Mouse (Mus musculus): ENCODE results near the gene Nol9. TPM values are rescaled to one million over a fixed set of nuclear protein-coding genes. Genes with fewer than 3 reads are reported as not detected.
"Not testable (repeated sequence)": the region's sequence is repeated elsewhere in the genome, so short reads cannot be mapped to it uniquely, and the experiment has no call there.

Gene Nol9
- total RNA-seq, 2 experiments from 2014 or later, result 32.0 to 33.1 TPM

DNA sequence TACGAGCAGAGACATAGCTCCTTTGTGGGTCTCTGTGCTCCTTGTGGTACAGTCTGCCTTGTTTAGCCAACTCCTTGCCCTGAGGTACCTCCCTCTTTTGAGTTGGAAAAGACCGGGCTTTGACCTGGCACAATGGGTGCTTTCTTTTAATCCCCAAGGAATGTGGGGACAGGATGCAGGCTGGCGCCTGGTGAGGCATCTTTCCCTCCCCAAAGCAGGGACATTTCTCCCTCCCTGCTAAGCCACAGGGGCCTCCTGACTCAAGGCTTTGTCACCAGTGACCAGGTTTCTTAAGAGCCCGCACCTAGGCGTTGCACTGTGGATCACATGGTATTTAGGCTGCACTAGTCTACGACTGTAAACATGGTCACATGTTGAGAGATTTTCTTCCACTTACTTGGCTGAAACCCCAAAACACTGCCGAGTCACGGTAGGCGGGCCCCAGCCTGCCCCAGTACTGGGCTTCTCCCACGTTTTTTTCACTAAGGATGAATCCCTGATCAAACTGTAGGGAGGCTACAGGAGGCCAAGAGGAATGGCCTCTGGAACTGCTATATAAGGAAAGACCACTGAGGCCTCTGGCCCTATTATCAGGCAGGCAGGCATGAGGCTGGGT, 28.9 kb upstream of the Nol9 start:
- no peak for DNase-seq
- intact Hi-C loops (cut with DNase I), result no loop called here

DNA sequence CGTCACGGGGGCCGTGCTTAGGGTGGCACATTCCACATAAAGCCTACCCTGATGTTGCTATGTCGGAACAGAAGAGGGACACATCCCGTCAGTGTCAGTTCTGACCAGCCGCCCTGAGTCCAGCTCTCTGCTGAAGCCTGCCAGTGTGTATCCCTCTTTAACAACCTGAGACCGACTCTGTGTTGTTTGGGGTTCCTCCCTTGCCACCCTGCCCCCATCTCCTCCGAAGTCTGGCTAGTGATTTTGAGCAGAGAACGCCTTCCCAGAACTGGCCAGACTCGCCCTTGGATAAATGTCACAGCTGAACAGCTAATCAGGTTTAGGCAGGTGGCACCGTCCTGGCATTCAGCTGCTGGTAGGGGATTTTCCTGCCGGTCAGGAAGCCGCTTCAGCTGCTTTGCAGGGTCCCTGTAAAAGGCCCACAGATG, 28.4 kb upstream of the Nol9 start:
- intact Hi-C loops (cut with DNase I), result no loop called here
- no peak for DNase-seq

DNA sequence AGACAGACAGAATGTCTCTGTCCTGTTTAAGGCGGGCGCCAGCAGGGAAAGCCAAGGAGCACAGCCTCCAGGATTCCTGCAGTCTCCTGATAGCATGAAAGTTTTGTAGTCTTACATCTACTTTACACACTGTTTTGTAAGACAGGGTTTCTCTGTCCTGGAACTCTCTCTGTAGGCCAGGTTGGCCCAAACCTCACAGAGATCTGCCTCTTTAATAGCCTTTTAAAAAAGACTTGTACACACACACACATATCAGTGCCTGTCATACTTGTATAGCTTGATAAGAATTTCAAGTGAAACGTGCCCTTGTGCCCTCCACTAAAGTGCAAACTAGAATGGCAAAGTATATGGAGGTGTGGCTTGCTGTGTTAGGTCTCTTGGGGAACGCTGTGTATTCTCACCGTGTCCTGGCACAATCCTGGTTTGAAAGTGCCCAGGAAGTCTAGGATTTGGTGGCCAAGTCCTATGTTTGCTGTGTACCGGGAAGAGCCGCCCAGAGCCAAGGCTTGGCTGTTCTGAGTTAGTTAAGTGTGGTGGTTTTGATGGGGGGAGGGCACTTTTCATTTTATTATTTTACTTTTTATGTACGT, 27.9 kb upstream of the Nol9 start:
- intact Hi-C loops (cut with DNase I), result no loop called here
- no peak for DNase-seq

DNA sequence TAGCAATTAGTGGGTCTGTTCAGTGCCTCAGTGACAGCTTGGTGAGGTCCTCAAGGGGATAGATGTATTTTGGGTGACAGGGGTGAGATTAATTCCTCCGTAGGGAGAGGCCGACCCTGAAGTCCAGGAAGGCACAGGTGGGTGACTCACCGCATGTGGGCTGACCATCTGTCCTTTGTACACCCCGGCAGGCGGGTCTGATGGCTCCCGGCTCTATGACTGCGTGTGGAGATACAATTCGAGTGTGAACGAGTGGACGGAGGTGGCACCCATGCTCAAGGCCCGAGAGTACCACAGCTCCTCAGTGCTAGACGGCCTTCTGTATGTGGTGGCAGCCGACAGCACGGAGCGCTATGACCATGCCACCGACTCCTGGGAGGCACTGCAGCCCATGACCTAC, 27.0 kb upstream of the Nol9 start:
- intact Hi-C loops (cut with DNase I), result no loop called here
- DNase-seq, result no peak

DNA sequence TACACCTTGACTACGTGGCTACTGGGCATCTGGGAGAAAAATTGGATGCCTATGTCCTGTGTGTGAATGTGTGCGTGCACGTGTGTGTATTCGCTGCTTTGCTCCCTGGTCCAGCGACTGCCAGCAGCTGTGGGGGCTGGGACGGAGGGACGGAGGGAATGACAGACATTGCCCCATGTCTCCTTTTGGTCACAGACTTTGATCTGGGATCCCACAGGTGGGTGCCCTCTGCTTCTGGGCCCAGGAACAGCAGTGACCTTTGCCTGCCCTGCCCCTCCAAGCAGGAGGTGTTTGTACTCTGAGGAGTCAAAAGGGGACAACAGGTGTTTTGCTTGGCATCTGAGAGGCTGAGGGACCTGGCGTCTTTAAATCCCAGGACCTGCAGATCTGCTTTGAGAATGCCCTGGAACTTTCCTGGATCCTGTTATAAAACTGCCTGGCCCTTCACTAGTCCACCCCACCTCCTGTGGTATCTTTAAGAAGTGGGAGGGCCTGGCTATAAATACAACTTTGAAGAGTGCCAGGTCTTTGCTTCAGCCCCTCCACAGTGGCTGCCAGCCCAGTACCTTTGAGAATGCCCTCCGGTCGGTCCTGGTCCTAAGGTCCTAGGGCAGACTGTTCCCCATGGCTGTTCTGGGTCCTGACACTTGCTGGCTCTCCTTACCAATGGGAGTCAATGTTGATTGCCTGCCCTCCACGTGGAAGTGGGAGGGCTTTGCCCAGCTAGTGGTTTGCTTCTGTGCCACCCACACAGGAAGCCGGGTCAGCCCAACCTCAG, 25.9 kb upstream of the Nol9 start:
- intact Hi-C loops (cut with DNase I), result no loop called here
- no peak for DNase-seq

DNA sequence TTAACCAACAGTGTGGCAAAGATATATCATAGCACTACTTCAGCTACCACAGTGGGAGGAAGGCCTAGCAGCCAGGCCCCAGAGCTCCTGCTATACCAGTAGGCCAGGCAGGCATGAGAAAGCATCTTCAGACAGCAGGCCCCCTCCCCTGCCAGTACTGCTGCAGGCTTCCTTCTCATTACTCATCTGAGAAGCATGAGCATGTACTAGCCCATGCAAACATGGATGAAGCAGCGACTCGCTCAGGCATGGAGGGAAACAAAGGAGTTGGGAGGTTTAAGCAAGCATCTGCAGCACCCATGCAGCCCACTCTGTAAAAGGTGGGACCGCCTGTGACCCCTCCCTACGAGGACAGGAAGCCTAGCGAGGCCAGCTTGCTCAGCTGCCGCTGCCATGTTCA, 20.0 kb upstream of the Nol9 start:
- intact Hi-C loops (cut with DNase I), result no loop called here
- DNase-seq, result no peak

DNA sequence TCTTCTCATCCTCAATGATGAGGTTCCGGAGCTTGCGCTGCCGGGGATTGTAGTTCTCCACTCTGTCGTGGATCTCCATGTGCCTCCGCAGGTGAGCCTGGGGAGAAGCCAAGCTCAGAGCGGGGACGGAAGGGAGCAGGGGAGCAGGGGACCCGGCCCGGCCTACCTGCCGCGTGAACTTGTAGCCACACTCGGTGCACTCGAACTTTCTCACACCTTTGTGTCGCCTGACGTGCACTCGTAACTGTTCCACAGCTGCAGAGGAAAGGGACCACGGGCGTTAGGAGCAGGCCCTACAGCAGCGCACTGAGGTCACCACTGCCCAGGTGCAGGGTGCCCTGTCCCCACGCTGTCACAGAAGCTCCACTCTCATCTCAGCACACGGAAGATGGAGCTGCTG, 19.1 kb upstream of the Nol9 start:
- no peak for DNase-seq
- intact Hi-C loops (cut with DNase I), result no loop called here

DNA sequence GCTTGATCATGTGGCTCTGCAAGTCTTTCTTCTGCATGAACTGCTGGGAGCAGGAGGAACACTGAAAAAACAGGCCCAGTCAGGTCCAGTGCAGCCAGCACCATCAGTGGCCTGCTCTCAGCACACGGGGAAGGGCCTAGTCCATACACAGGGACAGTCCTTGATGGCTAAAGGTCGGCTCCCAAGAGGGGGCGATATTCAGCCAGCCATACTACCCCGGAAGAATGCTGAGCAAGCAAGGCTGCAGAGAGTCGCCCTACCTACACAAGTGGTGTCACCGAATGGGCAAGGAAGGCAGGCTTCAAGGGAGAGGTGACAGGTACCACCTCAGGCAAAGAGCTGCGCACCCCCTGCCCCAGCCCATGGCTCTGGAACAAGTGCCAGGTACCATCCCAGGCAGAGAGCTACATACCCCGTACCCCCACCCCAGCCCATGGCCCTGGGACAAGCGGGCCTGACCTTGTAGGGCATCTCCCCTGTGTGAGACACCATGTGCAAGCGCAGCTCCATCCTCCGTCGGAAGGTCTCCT, 17.5 kb upstream of the Nol9 start:
- intact Hi-C loops (cut with DNase I), result no loop called here
- DNase-seq, result no peak

DNA sequence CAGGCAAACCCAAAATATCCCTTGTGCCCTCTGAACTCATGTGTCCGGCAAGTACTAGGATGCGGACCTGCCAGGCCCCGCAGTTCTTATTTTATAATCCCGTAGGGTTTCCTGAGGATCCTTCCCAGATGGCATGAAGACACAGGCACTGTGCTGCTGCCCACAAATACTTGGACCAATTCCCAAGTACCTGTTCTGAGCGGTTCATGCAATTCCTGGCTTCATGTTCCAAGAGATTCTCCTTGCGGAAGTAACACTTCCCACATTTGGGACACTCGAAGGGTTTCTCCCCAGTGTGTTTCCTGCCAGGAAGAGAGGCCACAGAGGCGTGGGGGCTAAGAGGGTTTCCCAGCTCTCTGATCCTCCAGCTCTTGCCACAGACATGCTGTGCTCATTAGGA, 16.6 kb upstream of the Nol9 start:
- intact Hi-C loops (cut with DNase I), result no loop called here

DNA sequence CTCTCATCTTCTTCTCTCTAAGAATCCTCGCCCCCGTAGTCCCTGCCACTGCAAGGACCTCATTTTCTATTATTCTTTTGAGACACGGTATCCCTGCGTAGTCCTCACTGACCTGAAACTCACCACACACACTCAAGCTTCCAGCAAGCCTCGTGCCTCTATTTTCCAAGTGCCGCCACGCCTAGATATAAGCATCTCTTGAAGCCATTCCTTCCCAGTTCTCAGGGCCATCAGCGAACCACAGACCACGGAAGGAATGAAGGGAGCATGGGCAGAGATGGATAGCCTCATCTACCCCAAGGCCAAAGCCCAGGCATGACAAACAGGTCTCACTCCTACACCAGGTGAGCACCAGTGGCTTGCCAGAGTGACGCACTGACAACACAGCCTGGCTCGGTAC, 14.6 kb upstream of the Nol9 start:
- no peak for DNase-seq
- intact Hi-C loops (cut with DNase I), result no loop called here

More for the DNA sequence above, 16.6 kb upstream of the Nol9 start:
- DNase-seq, result no peak

DNA sequence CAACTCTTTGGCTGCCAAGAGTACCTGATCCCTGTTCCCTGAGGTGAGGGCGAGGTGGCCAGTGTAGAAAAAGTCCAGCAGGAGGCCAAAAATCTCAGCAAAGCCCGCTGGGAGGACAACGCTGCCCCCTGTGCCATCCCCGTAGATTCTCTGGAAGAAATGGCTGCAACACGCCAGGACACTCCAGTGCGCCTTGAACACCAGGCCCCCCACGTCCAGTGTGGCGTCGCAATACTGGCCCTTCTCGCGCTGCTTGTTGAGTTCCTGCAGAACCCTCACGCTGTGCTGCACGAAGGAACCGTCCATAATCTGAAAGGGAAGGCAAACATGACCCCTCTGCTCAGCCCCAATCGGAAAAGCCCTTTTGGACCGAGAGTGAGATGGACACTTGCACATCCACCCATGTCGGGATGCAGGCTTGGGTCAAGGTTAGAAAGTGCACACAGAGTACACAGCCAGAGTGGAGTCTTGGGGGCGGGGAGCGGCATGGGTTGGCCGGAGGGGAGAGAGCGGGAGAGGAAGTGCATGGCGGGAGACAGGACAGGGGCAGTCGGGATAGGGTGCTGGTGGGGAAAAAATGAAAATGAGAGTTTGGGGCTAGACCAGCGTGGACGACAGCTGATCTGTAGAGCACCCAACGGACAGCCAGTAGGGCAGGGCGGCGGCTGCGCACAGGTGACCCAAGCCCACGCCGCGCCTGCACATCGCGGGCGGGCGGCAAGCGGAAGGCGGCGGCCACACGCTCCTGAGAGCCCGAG, 12.2 kb upstream of the Nol9 start:
- DNase-seq, result peak; percentile 20
- intact Hi-C loops (cut with DNase I), result loop anchor here (5.0 kb wide), 1 partner anchor 45 kb away; no protein-coding TSS in a partner anchor

DNA sequence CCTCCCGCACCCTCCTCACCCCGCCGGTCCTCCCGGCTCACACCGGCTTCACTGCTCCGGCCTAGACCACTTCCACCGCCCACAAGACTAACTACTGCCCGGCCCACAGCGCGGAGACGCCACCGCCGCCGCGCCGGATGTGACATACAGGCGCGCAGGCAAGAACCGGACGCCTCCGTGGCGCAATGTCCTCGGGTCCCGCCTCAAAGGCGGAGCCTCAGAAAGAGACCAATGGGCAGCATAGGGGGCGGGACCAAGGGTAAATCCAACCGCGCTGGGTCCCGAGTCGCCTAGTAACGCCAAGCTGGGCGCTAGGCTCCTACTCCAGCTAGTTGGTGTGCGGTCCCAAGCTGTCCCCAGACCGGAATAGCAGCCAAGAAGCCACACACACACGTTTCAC, 11.6 kb upstream of the Nol9 start, which contains the start of gene Zbtb48:
Gene Zbtb48, minus strand, starts transcription at position 148 of the 400 bp plus-strand sequence.
- intact Hi-C loops (cut with DNase I), result loop anchor here (5.0 kb wide), 1 partner anchor 45 kb away; no protein-coding TSS in a partner anchor

DNA sequence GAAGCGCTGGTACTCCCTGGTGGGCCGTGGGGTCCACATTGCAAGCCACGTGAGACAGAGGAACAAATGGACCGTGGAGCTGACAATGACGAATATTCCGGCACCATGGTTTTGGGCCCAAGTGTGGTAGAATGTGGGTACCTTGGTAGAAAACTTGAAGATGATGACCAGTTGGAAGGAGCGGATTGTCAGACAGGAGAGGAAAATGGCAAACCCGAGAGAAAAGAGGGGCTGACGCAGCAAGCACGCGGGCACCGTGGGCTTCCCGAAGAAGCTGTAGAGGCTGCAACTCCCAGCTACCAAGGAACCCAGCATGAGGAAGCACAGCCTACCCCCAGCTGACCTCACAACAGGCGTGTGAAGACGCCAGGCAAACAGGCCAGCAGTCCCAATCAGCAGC, 10.7 kb upstream of the Nol9 start:
- DNase-seq, result no peak
- intact Hi-C loops (cut with DNase I), result loop anchor here (5.0 kb wide), 1 partner anchor 46 kb away; no protein-coding TSS in a partner anchor

More for the DNA sequence above, 11.6 kb upstream of the Nol9 start, which contains the start of gene Zbtb48:
- peak; percentile 96 for DNase-seq

DNA sequence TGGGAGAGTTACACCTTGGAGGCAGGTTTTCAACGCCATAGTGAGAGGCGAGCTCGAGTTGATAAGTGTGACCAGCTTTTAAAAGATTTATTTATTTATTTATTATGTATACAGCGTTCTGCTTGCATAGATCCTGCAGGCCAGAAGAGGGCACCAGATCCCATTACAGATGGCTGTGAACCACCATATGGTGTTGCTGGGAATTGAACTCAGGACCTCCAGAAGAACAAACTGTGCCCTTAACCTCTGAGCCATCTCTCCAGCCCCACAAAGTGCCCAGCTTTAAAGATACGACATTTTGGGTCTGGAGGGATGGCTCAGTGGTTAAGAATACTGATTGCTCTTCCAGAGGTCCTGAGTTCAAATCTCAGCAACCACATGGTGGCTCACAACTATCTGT, 10.0 kb upstream of the Nol9 start:
- DNase-seq, result no peak
- intact Hi-C loops (cut with DNase I), result loop anchor here (5.0 kb wide), 1 partner anchor 47 kb away; no protein-coding TSS in a partner anchor

DNA sequence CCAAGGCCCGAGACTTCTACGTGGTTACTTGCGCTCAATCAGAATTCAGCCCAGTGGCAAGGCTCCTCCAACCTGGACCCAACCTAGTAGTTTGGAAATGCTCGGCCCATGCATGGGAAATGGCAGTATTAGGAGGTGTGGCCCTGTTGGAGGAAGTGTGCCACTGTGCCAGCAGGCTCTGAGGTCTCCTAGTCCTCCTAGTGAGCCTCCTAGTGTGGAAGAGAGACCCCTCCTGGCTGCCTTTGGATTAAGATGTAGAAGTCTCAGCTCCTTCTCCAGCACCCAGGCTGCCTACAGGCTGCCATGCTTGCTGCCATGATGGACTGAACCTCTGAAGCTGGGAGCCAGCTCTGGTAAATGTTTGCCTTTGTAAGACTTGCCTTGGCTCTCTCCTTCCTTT, 9.1 kb upstream of the Nol9 start:
- DNase-seq, result no peak
- intact Hi-C loops (cut with DNase I), result loop anchor here (5.0 kb wide), 1 partner anchor 48 kb away; no protein-coding TSS in a partner anchor

DNA sequence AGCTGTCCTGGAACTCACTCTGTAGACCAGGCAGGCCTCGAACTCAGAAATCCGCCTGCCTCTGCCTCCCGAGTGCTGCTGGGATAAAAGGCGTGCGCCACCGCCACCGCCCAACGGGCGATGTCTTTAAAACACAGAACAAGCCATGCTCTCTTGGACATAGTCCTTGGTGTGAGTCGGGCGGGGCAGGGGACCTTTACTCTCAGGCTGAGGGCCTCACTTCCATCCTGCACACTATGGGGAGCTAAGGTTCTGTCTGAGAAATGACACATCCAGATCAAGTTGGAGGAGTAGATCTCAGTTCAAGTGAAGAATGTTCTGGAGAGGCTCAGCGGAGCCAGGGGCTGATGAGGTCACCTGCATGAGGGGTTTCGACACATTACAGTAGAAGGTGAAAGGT, 6.2 kb upstream of the Nol9 start:
- intact Hi-C loops (cut with DNase I), result no loop called here
- DNase-seq, result no peak

DNA sequence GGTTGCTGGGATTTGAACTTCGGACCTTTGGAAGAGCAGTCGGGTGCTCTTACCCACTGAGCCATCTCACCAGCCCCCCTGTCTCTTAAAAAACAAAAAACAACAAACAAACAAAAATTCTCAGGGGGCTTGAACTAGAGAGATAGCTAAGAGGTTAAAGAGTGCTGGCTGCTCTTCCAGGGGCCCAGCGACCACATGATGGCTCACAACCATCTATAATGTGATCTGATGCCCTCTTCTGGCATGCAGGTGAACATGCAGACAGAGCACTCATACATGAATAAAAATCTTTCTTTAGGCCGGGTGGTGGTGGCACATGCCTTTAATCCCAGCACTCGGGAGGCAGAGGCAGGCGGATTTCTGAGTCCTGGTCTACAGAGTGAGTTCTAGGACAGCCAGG, 2.7 kb upstream of the Nol9 start:
- DNase-seq; intact Hi-C loops (cut with DNase I): not testable (repeated sequence)

DNA sequence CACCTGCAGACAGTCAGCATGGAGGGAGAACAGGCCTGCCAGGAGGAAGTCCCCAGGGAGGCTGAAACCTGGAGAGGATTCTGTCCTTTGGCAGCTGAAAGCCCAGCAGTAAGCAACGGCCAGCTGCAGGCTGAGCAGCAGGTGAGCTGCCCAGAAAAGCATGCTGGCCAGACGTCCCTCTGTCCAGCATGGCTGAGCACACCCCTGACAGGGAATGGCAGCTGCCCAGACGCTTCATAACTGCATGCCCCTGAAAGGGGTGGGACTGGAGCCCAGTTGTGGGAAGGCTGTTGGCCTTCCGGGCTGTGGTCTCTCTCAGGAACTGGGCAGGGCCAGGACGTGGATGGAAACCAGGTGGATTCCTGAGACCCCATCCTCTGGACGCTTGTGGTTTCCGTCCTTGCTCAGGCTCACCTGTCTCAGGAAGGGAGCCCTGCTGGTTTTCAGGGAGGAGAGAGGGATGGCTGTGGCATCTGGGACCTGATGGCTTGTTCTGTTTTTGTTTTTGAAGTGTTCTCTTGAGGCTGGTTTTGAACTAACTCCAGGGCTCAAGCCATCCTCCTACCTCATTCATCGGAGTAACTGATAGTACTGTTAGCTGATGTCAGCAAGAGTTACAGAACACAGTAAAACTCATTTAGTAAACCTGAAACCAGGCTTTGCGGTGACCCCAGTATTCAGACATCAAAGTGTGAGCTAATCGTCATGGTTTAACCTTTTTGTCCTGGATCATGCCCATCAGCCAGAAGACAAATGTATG, 716 bp upstream of the Nol9 start, which contains the start of gene Tas1r1:
Gene Tas1r1, minus strand, starts transcription at position 344 of the 760 bp plus-strand sequence.
- peak; percentile 41 for DNase-seq
- intact Hi-C loops (cut with DNase I), result loop anchor here (2.0 kb wide), 1 partner anchor 58 kb away; no protein-coding TSS in a partner anchor

DNA sequence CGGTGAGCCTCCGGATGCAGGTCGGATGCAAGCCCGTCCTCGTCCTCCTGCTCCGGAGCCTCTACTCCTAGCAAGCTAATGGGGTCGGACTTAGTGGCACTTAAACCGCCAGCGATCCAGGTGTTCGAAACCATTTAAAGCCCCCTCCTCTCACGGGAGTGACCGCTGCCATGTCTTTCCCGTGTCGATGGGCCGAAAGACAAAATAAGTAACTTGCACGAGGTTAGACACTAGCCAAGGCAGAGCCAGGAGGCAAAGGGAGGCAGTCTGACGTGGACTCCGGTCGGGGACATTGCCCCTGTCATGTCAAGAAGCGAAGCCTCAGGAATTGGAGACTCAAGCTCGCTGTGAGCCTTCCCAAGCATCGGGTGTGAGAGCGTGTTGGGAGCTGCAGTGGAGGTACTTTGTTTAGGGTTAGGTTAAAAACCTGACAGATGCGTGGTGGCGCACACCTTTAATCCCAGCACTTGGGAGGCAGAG, 750 bp downstream of the Nol9 start:
- intact Hi-C loops (cut with DNase I), result loop anchor here (2.0 kb wide), 1 partner anchor 59 kb away; no protein-coding TSS in a partner anchor
- no peak for DNase-seq

Measured in left cerebral cortex, postnatal 4 days (tissue).